Mouse (Mus musculus) liver, adult 2 months (tissue): ENCODE results near the gene Pdk2. TPM values are rescaled to one million over a fixed set of nuclear protein-coding genes. Genes with fewer than 3 reads are reported as not detected.

Experiments used
- DNase-seq: peaks from one replicate; pipeline ENCODE4 v3.0.0-alpha.2; 2011; ENCODE audit warnings: low read depth, low spot score; ENCODE audit errors: extremely low read depth
- H3K27ac ChIP-seq: fragments of 200-500 bp; replicated peaks from 2 replicates; pipeline ENCODE4 v1.5.1; 2012; ENCODE audit warnings: low read depth, mild to moderate bottlenecking, control low read depth, inconsistent platforms, low read length; ENCODE audit not compliant: insufficient read depth
- H3K27me3 ChIP-seq: fragments of 200-500 bp; 2 replicates; pipeline ENCODE4 v1.6.1; 2012; ENCODE audit warnings: mild to moderate bottlenecking, moderate library complexity, low read length, inconsistent platforms; ENCODE audit not compliant: control insufficient read depth, insufficient read depth
- H3K36me3 ChIP-seq: fragments of 200-500 bp; 2 replicates; pipeline ENCODE4 v1.6.1; 2012; ENCODE audit warnings: low read length, inconsistent platforms; ENCODE audit not compliant: control insufficient read depth, insufficient read depth
- H3K4me1 ChIP-seq: fragments of 200-500 bp; 2 replicates; pipeline ENCODE4 v1.6.1; 2011; ENCODE audit warnings: low read length; ENCODE audit not compliant: control insufficient read depth, insufficient read depth
- H3K4me3 ChIP-seq: fragments of 200-500 bp; 2 replicates; pipeline ENCODE4 v1.5.1; 2011; ENCODE audit warnings: low read depth, mild to moderate bottlenecking, control low read depth, low read length, moderate library complexity; ENCODE audit not compliant: insufficient read depth
- H3K79me2 ChIP-seq: fragments of 200-500 bp; 2 replicates; pipeline ENCODE4 v1.6.1; 2012; ENCODE audit warnings: inconsistent platforms, mild to moderate bottlenecking, low read length, moderate library complexity; ENCODE audit not compliant: control insufficient read depth, insufficient read depth
- H3K9ac ChIP-seq: fragments of 200-500 bp; 2 replicates; pipeline ENCODE4 v1.6.1; 2012; ENCODE audit warnings: low read depth, mild to moderate bottlenecking, control low read depth, inconsistent platforms, low read length
- CTCF ChIP-seq: fragments of 200-500 bp; IDR thresholded peaks from 2 replicates; pipeline ENCODE4 v1.5.1; 2011; ENCODE audit warnings: low read depth, low read length, control low read depth
- POLR2A ChIP-seq: fragments of 200-500 bp; IDR thresholded peaks from 2 replicates; pipeline ENCODE4 v1.6.1; 2011; ENCODE audit warnings: low read length, control low read depth; ENCODE audit not compliant: insufficient read depth; ENCODE audit errors: extremely low read depth
- WGBS: fragments of 180-500 bp; shearing (Covaris S2); methylation state at CpG from one replicate; pipeline ENCODE4 v1.1.7; 2018; 5-methylcytosine and 5-hydroxymethylcytosine counted together
- polyA plus RNA-seq: library from polyadenylated mRNA; depleted of rRNA; stranded (reverse); fragments of >200 nt; gene quantifications from 2 replicates; pipeline ENCODE4 v1.2.3, GENCODE M21; 2012
- total RNA-seq: library from RNA; depleted of rRNA; stranded (reverse); fragments of >200 nt; gene quantifications from 2 replicates; pipeline ENCODE4 v1.2.3, GENCODE M21; 2014

The Pdk2 gene
- total and polyA plus RNA-seq, 2 experiments: 17.7 to 101 TPM

DNA sequence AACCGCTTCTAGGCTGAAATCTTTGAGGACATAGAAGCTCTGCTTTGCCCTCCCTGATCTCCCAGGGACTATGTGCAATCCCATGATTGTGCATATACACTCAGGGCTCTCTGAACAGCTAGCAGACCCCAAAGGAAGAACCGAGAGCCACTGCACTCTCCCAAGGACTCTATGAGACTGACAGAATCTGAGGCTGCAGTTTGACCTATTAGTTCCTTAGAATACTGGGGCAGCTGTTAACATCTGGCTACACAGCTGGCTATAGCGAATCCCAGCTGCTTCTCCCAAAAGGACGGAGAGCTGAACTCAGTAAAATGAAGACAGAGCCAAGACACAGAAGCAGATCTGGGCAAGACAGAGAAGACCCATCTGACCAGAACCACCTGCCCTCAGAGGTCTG is 32.7 kb upstream of the Pdk2 start:
- H3K36me3 ChIP-seq: no peaks in the 10 kb centered on the region
- WGBS: 90% methylated on average over 4 of the region's 4 CpGs
- H3K4me1 ChIP-seq: peaks cover 6% of the 10 kb centered on the region; the same call in 1 of the 2 replicates
- H3K79me2 ChIP-seq: no peaks in the 10 kb centered on the region
- no peak for DNase-seq
- TF ChIP-seq POLR2A (no peak), CTCF (no peak)
- H3K4me3 ChIP-seq: no peak overlapping the region
- H3K27me3 ChIP-seq: no peaks in the 10 kb centered on the region
- no peak overlapping the region for H3K27ac ChIP-seq
- no peak overlapping the region for H3K9ac ChIP-seq

DNA sequence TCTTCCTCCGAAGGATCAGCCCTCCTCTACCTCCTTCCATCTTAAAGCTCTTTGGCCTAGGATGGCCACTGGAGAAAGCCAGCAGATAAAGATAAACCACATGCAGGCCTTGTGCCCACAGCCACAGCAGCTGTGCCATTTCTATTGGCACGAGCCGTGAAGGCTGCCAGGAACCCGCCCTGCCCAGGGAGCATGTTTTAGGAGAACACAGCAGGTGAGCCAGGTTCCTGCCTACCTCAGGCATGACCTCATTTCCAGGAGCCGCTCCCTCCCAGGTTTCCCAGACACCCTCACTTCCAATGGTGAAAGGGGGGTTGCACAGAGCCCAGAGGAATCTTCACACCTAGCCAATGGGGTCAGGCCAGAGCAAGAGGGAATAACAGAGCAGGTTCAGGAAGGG is 31.6 kb upstream of the Pdk2 start:
- DNase-seq: no peak
- peaks cover 6% of the 10 kb centered on the region; the same call in 1 of the 2 replicates for H3K4me1 ChIP-seq
- H3K79me2 ChIP-seq: no peaks in the 10 kb centered on the region
- no peak for TF ChIP-seq CTCF
- no peak for TF ChIP-seq POLR2A
- H3K4me3 ChIP-seq: no peak overlapping the region
- whole genome bisulfite sequencing: 68% methylated on average over 5 of the region's 5 CpGs
- H3K27ac ChIP-seq: no peak overlapping the region
- no peaks in the 10 kb centered on the region for H3K27me3 ChIP-seq
- H3K36me3 ChIP-seq: no peaks in the 10 kb centered on the region
- no peak overlapping the region for H3K9ac ChIP-seq

DNA sequence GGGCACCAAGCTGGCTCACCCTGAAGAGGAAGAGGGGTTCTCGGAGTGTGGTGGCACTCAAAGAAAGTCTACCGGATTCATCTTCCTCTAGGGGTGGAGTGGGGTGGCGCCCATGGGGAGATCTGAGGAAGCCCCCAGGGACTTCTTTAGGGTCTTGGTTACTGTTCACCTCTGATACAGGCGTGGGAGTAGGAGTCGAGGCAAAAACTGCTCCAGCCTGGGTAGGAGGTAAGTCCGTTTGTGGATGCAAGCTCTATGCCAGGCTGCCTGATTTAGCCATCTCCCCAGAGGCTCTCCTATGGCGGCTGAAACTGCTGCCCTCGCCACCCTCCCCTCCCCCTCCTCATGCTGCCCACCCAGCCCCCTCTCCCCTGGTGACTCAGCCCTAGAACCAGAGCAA is 31.0 kb upstream of the Pdk2 start:
- H3K36me3 ChIP-seq: no peaks in the 10 kb centered on the region
- H3K27me3 ChIP-seq: no peaks in the 10 kb centered on the region
- TF ChIP-seq CTCF (no peak), POLR2A (no peak)
- no peak for DNase-seq
- no peaks in the 10 kb centered on the region for H3K79me2 ChIP-seq
- no peak overlapping the region for H3K9ac ChIP-seq
- no peak overlapping the region for H3K4me3 ChIP-seq
- H3K27ac ChIP-seq: no peak overlapping the region
- peaks cover 4% of the 10 kb centered on the region; the same call in 1 of the 2 replicates for H3K4me1 ChIP-seq
- 94% methylated on average over 8 of the region's 8 CpGs for WGBS

DNA sequence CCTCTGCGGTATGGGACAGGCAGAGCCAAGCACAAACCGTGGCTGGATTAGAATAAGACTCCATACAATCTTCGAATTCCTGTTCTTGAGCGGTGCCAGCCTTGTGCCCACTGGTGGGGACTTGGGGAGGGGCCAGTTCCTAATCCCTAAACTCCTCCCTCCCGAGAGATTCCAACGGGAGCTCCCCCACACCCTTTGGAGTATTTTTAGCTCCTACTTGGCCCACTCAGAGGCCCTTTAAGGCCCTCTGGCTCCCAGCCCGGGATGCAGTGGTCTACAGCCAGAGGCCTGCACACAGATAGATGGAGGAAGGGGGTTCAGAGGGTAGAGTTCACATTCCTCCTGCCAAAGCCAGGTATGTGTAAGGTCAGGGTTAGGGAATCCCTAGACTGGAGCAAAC is 30.1 kb upstream of the Pdk2 start:
- 69% methylated on average over 7 of the region's 7 CpGs for WGBS

DNA sequence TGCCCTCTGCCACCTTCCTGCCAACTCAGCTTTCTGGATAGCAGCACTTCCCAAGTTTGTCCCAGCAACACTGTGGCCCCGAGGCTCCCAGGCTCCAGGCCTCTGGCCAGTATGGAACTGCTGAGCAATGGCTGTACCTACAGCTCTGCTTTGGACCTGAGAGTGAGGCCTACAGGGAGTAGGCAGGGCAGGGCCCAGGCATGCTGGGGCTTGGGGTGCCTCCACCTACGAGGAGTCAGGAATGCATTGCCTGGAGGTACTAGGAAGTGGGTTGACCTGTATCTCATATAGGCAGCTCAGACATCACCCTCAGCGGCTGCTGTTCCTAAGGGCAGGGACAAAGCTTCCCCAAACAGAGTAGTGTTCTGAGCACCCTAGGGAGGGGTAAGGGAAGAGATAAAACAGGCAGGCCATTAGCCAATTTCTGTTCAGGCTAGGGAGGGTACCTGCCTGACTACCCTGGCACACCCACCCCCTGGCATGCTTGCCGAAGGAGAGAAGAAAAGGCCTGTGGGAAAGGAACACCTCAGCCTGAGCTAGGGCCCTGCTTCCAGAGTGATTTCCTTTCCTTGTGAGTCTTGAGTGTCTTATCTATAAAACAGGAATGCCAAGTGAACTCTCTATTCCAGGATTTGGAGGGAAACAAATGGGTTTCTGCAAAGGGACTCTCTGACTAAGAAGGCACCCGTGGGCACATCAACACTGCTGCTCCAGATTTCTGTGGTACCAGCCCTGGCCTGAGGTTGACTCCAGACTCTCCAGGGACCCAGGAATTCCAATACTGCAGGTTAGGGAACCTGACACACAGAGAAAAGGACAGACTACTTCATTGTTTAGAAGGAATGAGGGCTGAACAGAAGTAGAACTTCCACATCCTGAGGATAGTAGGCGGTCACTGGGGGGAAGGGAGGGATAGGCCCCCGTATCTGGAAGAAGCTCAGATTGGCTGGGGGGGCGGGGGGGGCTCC is 29.3 kb upstream of the Pdk2 start:
- Histone ChIP-seq H3K4me3 (no peak overlapping the region), H3K27me3 (no peaks in the 10 kb centered on the region), H3K79me2 (no peaks in the 10 kb centered on the region), H3K27ac (no peak overlapping the region), H3K36me3 (no peaks in the 10 kb centered on the region), H3K4me1 (peaks cover under 1% of the 10 kb centered on the region; the same call in 1 of the 2 replicates), H3K9ac (peak overlapping the region; percentile 12; the same call in 1 of the 2 replicates)
- TF ChIP-seq CTCF: no peak
- TF ChIP-seq POLR2A: no peak
- WGBS: 83% methylated on average over 8 of the region's 8 CpGs
- DNase-seq: no peak

More for the DNA sequence above, 30.1 kb upstream of the Pdk2 start:
- no peaks in the 10 kb centered on the region for H3K27me3 ChIP-seq
- H3K4me1 ChIP-seq: peaks cover 2% of the 10 kb centered on the region; the same call in 1 of the 2 replicates
- H3K36me3 ChIP-seq: no peaks in the 10 kb centered on the region
- no peak overlapping the region for H3K9ac ChIP-seq
- TF ChIP-seq POLR2A (no peak), CTCF (no peak)
- no peaks in the 10 kb centered on the region for H3K79me2 ChIP-seq
- DNase-seq: no peak
- H3K27ac ChIP-seq: no peak overlapping the region
- no peak overlapping the region for H3K4me3 ChIP-seq
